Mouse (Mus musculus): Measurements from ENCODE around the gene Gm21028.

DNA sequence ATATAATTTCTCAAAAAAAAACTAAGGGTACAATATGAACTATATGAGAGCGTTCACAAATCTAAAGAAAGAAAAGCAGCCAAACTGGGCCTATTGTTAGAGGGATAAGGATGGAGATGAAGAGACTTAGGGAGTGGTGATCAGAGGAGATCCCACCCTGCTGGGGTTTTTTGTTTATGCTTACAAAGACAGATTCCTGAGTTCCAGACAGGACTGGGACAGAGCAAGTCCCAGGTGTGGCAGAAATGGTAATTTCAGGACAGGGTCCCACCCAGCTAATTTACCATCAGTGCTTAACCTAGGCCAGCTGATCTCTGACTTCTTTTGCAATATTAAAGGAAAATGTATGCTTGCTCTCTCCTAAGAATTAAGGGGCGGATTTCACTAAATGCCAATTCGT, 26.6 kb downstream of the Gm21028 start:
- TF ChIP-seq CTCF (IDR thresholded peaks at IDR 0.05; ENCODE audit: extremely low read depth, insufficient read depth, insufficient read length, insufficient replicate concordance) (no peak), POLR2A (IDR thresholded peaks at IDR 0.05; ENCODE audit: low read depth, low read length) (no peak)

All from spleen, adult 2 months (tissue).